Mouse (Mus musculus): ENCODE measurements at regions not wholly inside any gene's neighbourhood (a gene's known extent, or its start where the extent isn't known, plus 50 kb on each side); places are given as distances from the start of the nearest gene placed in this dataset.

- DNase-seq (ENCODE audit: low spot score in 2 of 2) = no peak
These were observed 237.6 kb upstream of the Stt3b start for GRCm38 (mm10) chr9:115547625-115548325.

- DNase-seq (ENCODE audit: low spot score in 2 of 2) = no peak
These were observed 238.6 kb upstream of the Stt3b start for GRCm38 (mm10) chr9:115548722-115549349.

- no peak for DNase-seq (ENCODE audit: low spot score in 2 of 2)
These were observed 240.9 kb upstream of the Stt3b start for GRCm38 (mm10) chr9:115551080-115551479.

DNA sequence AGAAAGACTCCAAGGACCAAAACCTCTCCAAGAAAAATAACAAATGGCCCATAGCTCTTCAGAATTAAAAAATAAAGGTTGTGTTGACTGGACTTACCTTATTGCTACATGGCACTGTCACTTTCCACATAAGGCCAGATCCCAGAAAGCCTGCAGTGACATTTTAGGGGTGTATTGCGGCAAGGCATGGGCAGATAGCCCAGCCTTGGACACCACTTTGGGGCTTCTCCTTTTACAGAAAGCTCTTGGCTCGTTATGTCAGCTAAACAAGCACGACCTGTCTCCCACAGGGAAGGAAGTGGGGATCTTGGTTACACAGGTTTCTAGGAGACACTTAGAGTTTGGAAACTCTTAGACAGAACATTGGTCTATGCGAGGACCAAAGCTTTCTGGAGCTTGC lies 241.3 kb upstream of the Stt3b start:
- no peak for DNase-seq (ENCODE audit: low spot score in 2 of 2)

DNA sequence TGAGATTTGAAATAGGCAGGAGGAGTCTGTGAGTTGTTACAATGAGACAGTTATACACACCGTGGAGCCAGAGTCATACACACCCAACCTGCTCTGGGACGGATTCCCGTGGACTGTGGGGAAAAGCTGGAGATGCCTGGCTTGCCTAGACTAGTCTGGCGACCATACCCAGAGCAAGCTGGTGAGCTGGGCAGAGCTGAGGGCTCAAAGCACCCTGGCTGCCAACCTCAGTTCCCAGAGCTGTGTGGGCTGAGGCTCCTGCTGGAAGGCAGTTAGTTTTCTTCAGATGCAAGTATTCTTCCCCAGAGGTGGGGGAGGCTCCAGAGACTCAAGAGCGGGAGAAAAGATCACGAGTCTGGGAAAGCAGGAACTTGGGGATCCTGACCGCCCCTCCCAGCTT lies 247.9 kb upstream of the Stt3b start:
- DNase-seq (ENCODE audit: low spot score in 2 of 2) = no peak

GRCm38 (mm10) chr9:115559521-115559920 lies 249.3 kb upstream of the Stt3b start:
- DNase-seq (ENCODE audit: low spot score in 2 of 2) = no peak

DNA sequence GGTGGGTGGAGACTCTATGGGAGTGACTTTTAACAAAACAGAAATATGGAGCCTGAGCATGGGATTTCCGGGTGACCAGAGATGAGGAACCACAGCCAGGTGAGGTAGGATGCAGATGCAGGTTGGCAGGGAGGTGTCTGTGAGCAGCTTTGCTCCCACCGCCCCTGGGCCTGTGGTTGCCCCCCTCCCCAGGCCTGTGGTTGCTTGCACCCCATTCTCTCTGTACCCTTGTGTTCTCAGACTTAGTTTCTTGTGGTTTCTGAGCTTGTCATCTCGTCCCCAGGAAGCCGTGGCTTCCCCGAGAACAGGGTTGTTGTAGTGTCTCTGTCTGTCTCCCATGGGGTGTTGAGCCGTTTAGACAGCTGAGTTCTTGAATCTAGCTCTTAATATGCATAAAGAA lies 251.0 kb upstream of the Stt3b start:
- no peak for DNase-seq (ENCODE audit: low spot score in 2 of 2)

DNA sequence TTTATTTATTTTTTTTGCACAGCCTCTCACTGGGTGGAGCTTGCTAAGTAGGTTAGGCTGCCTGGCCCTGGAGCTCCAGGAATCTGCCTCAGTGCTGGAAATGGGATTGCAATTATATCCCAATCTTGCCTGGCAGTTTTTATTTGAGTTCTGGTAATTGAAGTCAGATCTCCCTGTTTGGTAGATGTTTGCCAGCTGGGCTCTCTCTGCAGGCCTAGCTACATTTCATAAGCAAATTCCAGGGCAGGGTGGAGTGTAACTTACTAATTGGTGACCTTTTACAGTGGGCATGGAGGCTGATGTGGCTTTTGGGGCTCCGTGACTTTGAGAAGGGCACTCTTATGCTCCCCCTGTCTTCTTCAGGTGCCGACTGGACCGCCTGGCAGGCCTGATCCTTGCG lies 252.6 kb upstream of the Stt3b start:
- DNase-seq (ENCODE audit: low spot score in 2 of 2) = no peak

GRCm38 (mm10) chr9:115564366-115564765 lies 254.1 kb upstream of the Stt3b start:
- DNase-seq (ENCODE audit: low spot score in 2 of 2) = no peak

- DNase-seq (ENCODE audit: low spot score in 2 of 2) = no peak
These were observed 258.6 kb upstream of the Stt3b start for GRCm38 (mm10) chr9:115568693-115569334.

GRCm38 (mm10) chr9:115570998-115571397 lies 260.8 kb upstream of the Stt3b start:
- DNase-seq (ENCODE audit: low spot score in 2 of 2) = no peak

DNA sequence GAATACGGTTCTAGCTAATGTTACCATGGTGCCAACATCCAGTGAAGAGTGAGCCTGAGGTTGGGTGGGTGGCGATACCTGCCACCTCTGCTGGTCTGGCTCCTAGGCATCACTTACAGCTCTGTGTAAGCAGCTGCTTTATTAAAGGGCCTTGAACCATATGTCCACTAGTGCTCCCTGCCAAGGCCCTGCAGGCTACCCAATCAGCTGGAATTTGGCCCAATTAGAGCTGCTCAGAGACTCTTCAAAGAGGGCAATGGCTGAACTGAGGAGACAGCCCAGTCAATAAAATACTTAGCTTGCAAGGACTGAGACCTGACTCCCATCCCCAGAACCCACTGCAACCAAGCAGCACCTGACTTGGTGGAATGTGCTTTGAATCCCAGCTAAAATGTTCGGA lies 270.9 kb upstream of the Stt3b start:
- DNase-seq (ENCODE audit: low spot score in 2 of 2) = no peak

GRCm38 (mm10) chr9:115583548-115583947 lies 273.3 kb upstream of the Stt3b start:
- DNase-seq (ENCODE audit: low spot score in 2 of 2) = no peak

DNA sequence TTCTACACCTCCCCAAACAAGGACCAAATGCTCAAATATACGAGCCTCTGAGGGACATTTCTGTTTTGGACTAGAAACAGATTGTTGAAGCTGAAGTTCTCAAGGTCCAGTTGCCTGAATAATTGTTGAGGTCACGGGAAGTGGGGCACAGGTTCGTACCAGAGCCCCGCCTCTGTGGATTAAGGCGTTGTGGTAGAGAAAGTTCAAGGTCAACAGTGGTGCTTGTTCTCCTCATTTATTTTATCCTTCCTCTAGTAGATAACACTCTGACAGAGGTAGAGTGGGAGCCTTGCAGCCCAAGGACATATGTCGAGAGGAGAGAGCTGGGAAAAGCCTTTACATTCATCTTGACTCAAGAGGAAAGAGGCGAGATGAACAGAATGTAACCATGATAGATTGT lies 274.7 kb upstream of the Stt3b start:
- DNase-seq (ENCODE audit: low spot score in 2 of 2) = no peak

- no peak for DNase-seq (ENCODE audit: low spot score in 2 of 2)
These were observed 282.2 kb upstream of the Stt3b start for GRCm38 (mm10) chr9:115592466-115592865.

- DNase-seq (ENCODE audit: low spot score in 2 of 2) = no peak
These were observed 290.0 kb upstream of the Stt3b start for GRCm38 (mm10) chr9:115600228-115600627.

- DNase-seq (ENCODE audit: low spot score in 2 of 2) = no peak
These were observed 290.6 kb upstream of the Stt3b start for GRCm38 (mm10) chr9:115600826-115601225.

GRCm38 (mm10) chr9:115602772-115603171 lies 292.6 kb upstream of the Stt3b start:
- no peak for DNase-seq (ENCODE audit: low spot score in 2 of 2)

DNA sequence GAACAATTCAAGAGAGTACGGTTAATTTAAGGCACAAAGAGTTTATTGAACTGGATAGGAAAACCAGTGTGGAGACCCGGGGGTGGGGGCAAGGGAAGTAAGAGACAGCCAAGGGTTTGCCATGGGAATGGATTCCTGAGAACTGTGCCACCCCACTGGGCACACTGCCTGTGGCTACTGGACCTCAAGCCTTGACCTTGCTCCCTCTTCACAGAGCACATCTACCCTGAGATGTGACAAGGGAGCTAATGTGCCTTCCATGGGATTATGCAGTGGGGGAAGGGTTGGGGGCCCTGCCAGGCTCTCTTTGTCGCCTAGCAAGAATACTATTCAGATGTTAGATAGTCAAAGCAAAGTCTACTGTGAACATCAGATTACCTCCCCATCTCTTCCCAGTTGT lies 294.2 kb upstream of the Stt3b start:
- no peak for DNase-seq (ENCODE audit: low spot score in 2 of 2)

- DNase-seq (ENCODE audit: low spot score in 2 of 2) = no peak
These were observed 294.9 kb upstream of the Stt3b start for GRCm38 (mm10) chr9:115604968-115605682.

DNA sequence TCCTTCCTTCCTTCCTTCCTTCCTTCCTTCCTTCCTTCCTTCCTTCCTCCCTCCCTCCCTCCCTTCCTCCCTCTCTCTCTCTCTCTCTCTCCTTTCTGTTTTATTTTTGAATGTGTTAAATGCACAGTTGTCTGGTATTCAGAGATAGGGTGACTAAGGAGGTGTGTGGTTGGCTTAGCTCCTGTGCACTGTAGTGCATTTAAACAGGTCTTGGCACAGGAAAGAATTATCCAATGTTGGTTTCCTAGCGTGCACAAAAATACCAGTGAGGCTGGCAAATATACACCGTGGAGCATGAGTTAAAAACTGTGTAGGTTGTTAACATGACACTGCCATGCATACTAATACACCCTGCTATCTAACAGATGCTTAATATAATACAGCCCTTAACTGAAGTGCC lies 297.7 kb upstream of the Stt3b start:
- DNase-seq (ENCODE audit: low spot score in 2 of 2) = no peak

DNA sequence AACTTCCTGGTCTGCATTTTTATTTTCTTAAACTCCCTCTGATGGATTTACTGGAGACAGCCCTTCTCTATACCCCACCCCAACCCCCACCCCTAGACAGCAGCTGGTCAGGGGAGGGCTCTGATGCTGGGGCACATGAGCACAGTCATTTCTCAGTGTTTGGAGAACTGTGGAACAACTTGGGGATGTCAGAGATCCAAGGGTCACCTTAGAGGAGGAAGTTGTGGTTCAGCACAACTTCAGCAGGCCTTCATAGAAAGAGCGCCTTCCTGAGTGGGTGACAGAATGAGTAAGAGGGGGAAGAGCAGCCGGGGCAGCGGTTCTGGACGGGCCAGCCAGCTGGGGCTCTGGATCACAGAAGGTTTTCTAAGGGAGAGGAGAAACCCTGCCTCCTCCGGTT lies 298.2 kb upstream of the Stt3b start:
- DNase-seq (ENCODE audit: low spot score in 2 of 2) = no peak

DNA sequence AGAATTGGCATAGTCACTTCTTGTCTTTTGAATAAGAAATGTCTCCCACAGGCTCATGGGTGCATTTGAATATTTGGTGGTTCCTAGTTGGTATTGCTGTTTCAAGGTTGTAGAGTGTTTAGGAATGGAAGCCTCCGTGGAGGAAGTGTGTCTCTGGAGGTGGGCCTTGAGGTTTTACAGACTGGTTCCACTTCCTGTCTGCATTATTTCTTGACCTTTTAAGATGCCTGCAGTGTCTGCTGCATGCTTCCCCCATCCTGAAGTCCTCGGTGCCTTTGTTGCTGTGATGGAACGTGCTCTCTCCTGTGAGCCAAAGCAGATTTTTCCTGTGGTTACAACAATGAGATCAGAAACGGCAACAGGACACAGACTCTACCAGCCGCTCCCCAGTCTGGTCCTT lies 299.4 kb upstream of the Gadl1 start:
- no peak for DNase-seq (ENCODE audit: low spot score in 2 of 2)

Measured in spleen, postnatal 14 days (tissue).